Comparison of ENCODE assay signal across 24 mouse cellular contexts in genomic region chr2:103446326-103446725, GRCm38 (mm10). TPM values are rescaled to one million over a fixed set of nuclear protein-coding genes. Genes with fewer than 3 reads are reported as not detected.
"Had no signal": no experiment of that assay in that cellular context is flagged by ENCODE, and none has a peak within 500 bp of the region (broad histone marks: within the 10 kb centered on the region; RNA-seq: fewer than 3 reads in every experiment).

No protein-coding gene starts in this region.

- H3K4me2 ChIP-seq: limb, embryonic 12.5 days; limb, embryonic 13.5 days; limb, embryonic 15.5 days; liver, embryonic 11.5 days; liver, embryonic 12.5 days; liver, embryonic 13.5 days; liver, embryonic 15.5 days; lung, embryonic 14.5 days; lung, embryonic 15.5 days; midbrain, embryonic 12.5 days; midbrain, embryonic 13.5 days; midbrain, embryonic 15.5 days had no signal

- H3K27ac ChIP-seq: left cerebral cortex, adult 2 months; limb, embryonic 10.5 days; limb, embryonic 12.5 days; limb, embryonic 13.5 days; limb, embryonic 15.5 days; liver, embryonic 12.5 days; liver, embryonic 13.5 days; liver, embryonic 14.5 days; liver, embryonic 15.5 days; lung, embryonic 15.5 days; macrophage; midbrain, embryonic 10.5 days; midbrain, embryonic 12.5 days; midbrain, embryonic 13.5 days; midbrain, embryonic 15.5 days had no signal

- H3K36me3 ChIP-seq: limb, embryonic 10.5 days; limb, embryonic 12.5 days; limb, embryonic 13.5 days; limb, embryonic 15.5 days; liver, embryonic 12.5 days; liver, embryonic 13.5 days; liver, embryonic 15.5 days; lung, embryonic 15.5 days; midbrain, embryonic 10.5 days; midbrain, embryonic 12.5 days; midbrain, embryonic 13.5 days; midbrain, embryonic 15.5 days had no signal

- H3K9ac ChIP-seq: limb, embryonic 12.5 days; limb, embryonic 13.5 days; limb, embryonic 15.5 days; liver, embryonic 12.5 days; liver, embryonic 13.5 days; liver, embryonic 14.5 days; liver, embryonic 15.5 days; liver, postnatal 0 days; lung, embryonic 14.5 days; lung, embryonic 15.5 days; midbrain, embryonic 12.5 days; midbrain, embryonic 13.5 days; midbrain, embryonic 15.5 days had no signal

- H3K4me3 ChIP-seq: left cerebral cortex, adult 2 months; limb, embryonic 10.5 days; limb, embryonic 12.5 days; limb, embryonic 13.5 days; limb, embryonic 15.5 days; liver, embryonic 12.5 days; liver, embryonic 13.5 days; liver, embryonic 15.5 days; lung, embryonic 15.5 days; megakaryocyte, embryonic 14.5 days; midbrain, embryonic 10.5 days; midbrain, embryonic 12.5 days; midbrain, embryonic 13.5 days; midbrain, embryonic 15.5 days; myocyte had no signal

- H3K4me1 ChIP-seq: limb, embryonic 12.5 days; limb, embryonic 15.5 days; liver, embryonic 12.5 days; liver, embryonic 13.5 days; liver, embryonic 15.5 days; megakaryocyte, embryonic 14.5 days; midbrain, embryonic 12.5 days; midbrain, embryonic 13.5 days; midbrain, embryonic 15.5 days had no signal

- H3K27me3 ChIP-seq: limb, embryonic 12.5 days; limb, embryonic 15.5 days; lung, embryonic 15.5 days; midbrain, embryonic 12.5 days; midbrain, embryonic 13.5 days; midbrain, embryonic 15.5 days had no signal

- ATAC-seq: liver, embryonic 12.5 days; liver, postnatal 0 days had no signal

- H3K9me3 ChIP-seq: limb, embryonic 10.5 days; limb, embryonic 12.5 days; limb, embryonic 13.5 days; limb, embryonic 15.5 days; liver, embryonic 12.5 days; liver, embryonic 13.5 days; liver, embryonic 15.5 days; lung, embryonic 15.5 days; megakaryocyte, embryonic 14.5 days; midbrain, embryonic 10.5 days; midbrain, embryonic 12.5 days; midbrain, embryonic 13.5 days; midbrain, embryonic 15.5 days had no signal

RNA-seq across cellular contexts. Expression of gene Elf5, which starts 34.8 kb away (rescaled TPM):
- polyA plus RNA-seq: limb, embryonic 12.5 days; liver, adult 2 months; liver, embryonic 11.5 days; liver, embryonic 12.5 days; liver, postnatal 0 days; macrophage; midbrain, embryonic 10.5 days; midbrain, embryonic 13.5 days; midbrain, embryonic 14.5 days; midbrain, embryonic 15.5 days; midbrain, postnatal 0 days; myocyte; neural tube, embryonic 11.5 days had no signal
